Mouse (Mus musculus) intestine, embryonic 14.5 days (tissue): ENCODE measurements around the gene Gm5478. TPM values are rescaled to one million over a fixed set of nuclear protein-coding genes. Genes with fewer than 3 reads are reported as not detected.

Experiments used
- microRNA-seq: library from miRNA; unstranded; fragments of <30 nt; microRNA quantifications from one replicate; pipeline ENCODE4, GENCODE M21; 2016
- polyA plus RNA-seq: library from polyadenylated mRNA; unstranded; fragments of >200 nt; fragmentation: Nextera tagmentation; extraction: Ambion mirVana; gene quantifications from 2 replicates; pipeline ENCODE4 v1.2.1, GENCODE M21; 2014

Gene Gm5478
- polyA plus RNA-seq, 1 experiment from 2014 or later, result not detected

Small RNA genes within 50 kb of the gene (microRNA-seq; reads per million reads assigned to microRNA genes)
- gene Gm44342, result not detected
- not detected for gene Gm44383
- gene Gm44479, result not detected

Other genes with a start within 250 kb of the Gm5478 start
- gene Krt7, start 236.3 kb downstream of the Gm5478 start, polyA plus RNA-seq, result 104 and 108 TPM in 2 replicates
- 0.17 TPM in 1 of 2 replicates, not detected in the other for gene Krt87, start 208.6 kb downstream of the Gm5478 start, polyA plus RNA-seq
- gene Krt88, start 199.6 kb downstream of the Gm5478 start, polyA plus RNA-seq, result not detected in 2 replicates
- not detected in 2 replicates for gene Krt81, start 183.6 kb downstream of the Gm5478 start, polyA plus RNA-seq
- 0.08 TPM in 1 of 2 replicates, not detected in the other for gene Krt86, start 173.9 kb downstream of the Gm5478 start, polyA plus RNA-seq
- 0.19 TPM in 1 of 2 replicates, not detected in the other for gene Krt83, start 155.9 kb downstream of the Gm5478 start, polyA plus RNA-seq
- not detected in 2 replicates for gene Gm49425, start 130.1 kb downstream of the Gm5478 start, polyA plus RNA-seq
- gene Krt84, start 114.6 kb downstream of the Gm5478 start, polyA plus RNA-seq, result not detected in 2 replicates
- gene Krt82, start 96.7 kb downstream of the Gm5478 start, polyA plus RNA-seq, result not detected in 2 replicates
- 0.07 TPM in 1 of 2 replicates, not detected in the other for gene Krt90, start 84.4 kb downstream of the Gm5478 start, polyA plus RNA-seq
- not detected in 2 replicates for gene Krt75, start 73.5 kb downstream of the Gm5478 start, polyA plus RNA-seq
- gene Gm5414, start 19.2 kb downstream of the Gm5478 start, polyA plus RNA-seq, result not detected in 2 replicates
- gene Krt6b, start 32.9 kb upstream of the Gm5478 start, polyA plus RNA-seq, result not detected in 2 replicates
- gene Krt6a, start 46.9 kb upstream of the Gm5478 start, polyA plus RNA-seq, result not detected in 2 replicates
- 0.47 TPM in 1 of 2 replicates, not detected in the other for gene Krt5, start 65.5 kb upstream of the Gm5478 start, polyA plus RNA-seq
- not detected in 2 replicates for gene Krt71, start 95.7 kb upstream of the Gm5478 start, polyA plus RNA-seq
- gene Krt72, start 139.1 kb upstream of the Gm5478 start, polyA plus RNA-seq, result not detected in 2 replicates
- gene Krt73, start 155.0 kb upstream of the Gm5478 start, polyA plus RNA-seq, result not detected in 2 replicates
- not detected in 2 replicates for gene Krt2, start 170.8 kb upstream of the Gm5478 start, polyA plus RNA-seq
- 0.91 and 1.1 TPM in 2 replicates for gene Krt1, start 203.4 kb upstream of the Gm5478 start, polyA plus RNA-seq
- gene Krt77, start 222.3 kb upstream of the Gm5478 start, polyA plus RNA-seq, result not detected in 2 replicates
- gene Krt76, start 245.5 kb upstream of the Gm5478 start, polyA plus RNA-seq, result not detected in 2 replicates